Mouse (Mus musculus) cortical plate, adult 2 months (tissue): Measurements from ENCODE around the gene Bpi. TPM values are rescaled to one million over a fixed set of nuclear protein-coding genes. Genes with fewer than 3 reads are reported as not detected.

Source experiments
- H3K27ac ChIP-seq: fragments of 200-500 bp; 2 replicates; pipeline ENCODE4 v1.5.1; 2012; ENCODE audit warnings: low read length, control low read depth, inconsistent platforms; ENCODE audit not compliant: insufficient read depth
- H3K4me1 ChIP-seq: fragments of 200-500 bp; 2 replicates; pipeline ENCODE4 v1.6.1; 2011; ENCODE audit warnings: low read length; ENCODE audit not compliant: control insufficient read depth, insufficient read depth
- H3K4me3 ChIP-seq: fragments of 200-500 bp; 2 replicates; pipeline ENCODE4 v1.5.1; 2011; ENCODE audit warnings: mild to moderate bottlenecking, low read length, control low read depth; ENCODE audit not compliant: insufficient read depth
- CTCF ChIP-seq: fragments of 200-500 bp; IDR thresholded peaks from 2 replicates; pipeline ENCODE4 v1.5.1; 2011; ENCODE audit warnings: mild to moderate bottlenecking, control low read depth, low read length; ENCODE audit not compliant: insufficient read depth; ENCODE audit errors: extremely low read depth
- POLR2A ChIP-seq: fragments of 200-500 bp; IDR thresholded peaks from 2 replicates; pipeline ENCODE4 v1.6.1; 2011; ENCODE audit warnings: mild to moderate bottlenecking, low read length, control low read depth; ENCODE audit not compliant: insufficient read depth; ENCODE audit errors: extremely low read depth
- polyA plus RNA-seq: library from polyadenylated mRNA; depleted of rRNA; stranded (reverse); fragments of >200 nt; gene quantifications from 2 replicates; pipeline ENCODE4 v1.2.3, GENCODE M21; 2012

Bpi gene
- polyA plus RNA-seq, 1 experiment, result not detected

DNA sequence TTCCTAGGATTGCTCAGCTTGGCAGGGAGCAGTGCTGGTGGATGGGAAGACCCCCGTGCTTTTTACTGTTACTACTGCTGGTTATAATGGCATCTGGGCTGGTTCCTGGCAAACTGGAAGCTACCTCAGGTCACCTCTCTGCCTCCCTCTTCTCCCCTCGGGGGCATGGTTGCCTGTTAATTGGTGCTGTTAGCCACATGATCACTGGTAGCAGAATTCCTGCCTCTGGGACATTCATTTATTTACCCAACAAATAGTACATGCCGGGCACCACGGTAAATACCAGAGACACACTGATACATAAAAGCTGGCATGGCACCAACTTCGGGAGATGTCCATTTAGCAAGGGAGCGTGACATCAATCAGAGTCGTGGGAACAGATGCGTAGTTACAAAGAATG, 1.6 kb downstream of the Bpi start:
- TF ChIP-seq POLR2A (no peak), CTCF (no peak)
- Histone ChIP-seq H3K4me3 (no peak overlapping the region), H3K27ac (no peak overlapping the region), H3K4me1 (peaks cover 2% of the 10 kb centered on the region; the same call in 1 of the 2 replicates)

DNA sequence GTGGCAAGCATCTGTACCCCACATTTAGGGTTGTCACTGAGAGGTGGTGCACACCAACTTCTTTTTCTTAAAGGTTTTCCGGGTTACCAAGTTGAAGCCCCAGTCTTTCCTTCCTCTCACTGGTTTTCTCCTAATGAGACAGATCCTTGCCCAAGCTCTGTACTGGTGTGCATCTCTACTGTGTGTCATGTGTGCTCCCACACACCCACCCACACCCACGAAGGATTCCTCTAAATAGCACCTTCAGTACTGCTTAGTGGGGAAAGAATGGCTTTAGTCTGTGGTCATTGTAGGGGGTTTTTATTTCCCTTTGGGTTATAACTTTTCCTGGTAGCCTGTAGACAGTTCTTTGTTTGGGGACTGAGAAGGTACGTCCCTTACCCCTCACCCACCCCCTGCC, 7.0 kb downstream of the Bpi start:
- no peak overlapping the region for H3K27ac ChIP-seq
- no peak overlapping the region for H3K4me3 ChIP-seq
- no peak for TF ChIP-seq CTCF
- TF ChIP-seq POLR2A, result no peak
- peaks cover 3% of the 10 kb centered on the region; the same call in 1 of the 2 replicates for H3K4me1 ChIP-seq

GRCm38 (mm10) chr2:158270017-158270416, 12.1 kb downstream of the Bpi start:
- H3K4me1 ChIP-seq, result no peaks in the 10 kb centered on the region
- no peak for TF ChIP-seq POLR2A
- no peak overlapping the region for H3K4me3 ChIP-seq
- no peak overlapping the region for H3K27ac ChIP-seq

DNA sequence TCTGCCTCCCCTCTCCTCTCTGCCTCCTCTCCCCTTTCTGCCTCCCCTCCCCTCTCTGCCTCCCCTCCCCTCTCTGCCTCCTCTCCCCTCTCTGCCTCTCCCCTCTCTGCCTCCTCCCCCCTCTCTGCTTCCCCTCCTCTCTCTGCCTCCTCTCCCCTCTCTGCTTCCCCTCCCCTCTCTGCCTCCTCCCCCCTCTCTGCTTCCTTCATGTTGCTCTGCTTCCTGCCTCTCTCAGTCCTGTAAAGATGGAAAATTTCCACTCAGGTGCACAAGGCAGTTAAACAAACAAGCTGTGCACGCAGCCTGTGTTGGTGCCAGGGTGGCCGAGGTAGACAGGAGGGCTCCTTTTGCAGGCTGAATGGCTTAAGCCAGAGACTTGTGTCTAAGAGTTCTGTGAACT, 15.8 kb downstream of the Bpi start:
- no peaks in the 10 kb centered on the region for H3K4me1 ChIP-seq
- H3K27ac ChIP-seq, result no peak overlapping the region
- TF ChIP-seq POLR2A, result no peak
- no peak for TF ChIP-seq CTCF
- no peak overlapping the region for H3K4me3 ChIP-seq

DNA sequence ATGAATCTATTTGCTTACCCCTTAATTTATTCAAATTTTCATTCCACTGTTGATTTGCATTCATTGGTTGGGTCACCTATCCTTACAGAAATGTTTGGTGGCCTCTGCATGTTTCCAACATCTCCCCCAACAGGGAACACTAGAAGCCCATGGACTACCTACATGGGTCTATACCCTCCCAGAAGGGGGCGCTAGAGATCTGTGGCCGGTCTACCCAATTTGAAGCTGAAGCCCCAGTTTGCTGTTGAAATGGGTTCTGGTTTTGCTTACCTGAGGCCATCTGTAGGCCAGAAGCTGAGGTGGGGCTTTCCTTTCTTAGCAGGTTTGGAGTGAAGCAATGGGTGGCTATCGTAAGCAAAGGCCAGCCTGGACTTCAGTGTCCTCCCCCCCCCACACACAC, 17.5 kb downstream of the Bpi start:
- Histone ChIP-seq H3K4me3 (no peak overlapping the region), H3K27ac (no peak overlapping the region), H3K4me1 (no peaks in the 10 kb centered on the region)
- TF ChIP-seq CTCF, result no peak
- TF ChIP-seq POLR2A, result no peak

- Histone ChIP-seq H3K27ac (no peak overlapping the region), H3K4me3 (no peak overlapping the region), H3K4me1 (no peaks in the 10 kb centered on the region)
- TF ChIP-seq POLR2A (no peak), CTCF (no peak)
These were observed 17.9 kb downstream of the Bpi start for GRCm38 (mm10) chr2:158275811-158276210.

DNA sequence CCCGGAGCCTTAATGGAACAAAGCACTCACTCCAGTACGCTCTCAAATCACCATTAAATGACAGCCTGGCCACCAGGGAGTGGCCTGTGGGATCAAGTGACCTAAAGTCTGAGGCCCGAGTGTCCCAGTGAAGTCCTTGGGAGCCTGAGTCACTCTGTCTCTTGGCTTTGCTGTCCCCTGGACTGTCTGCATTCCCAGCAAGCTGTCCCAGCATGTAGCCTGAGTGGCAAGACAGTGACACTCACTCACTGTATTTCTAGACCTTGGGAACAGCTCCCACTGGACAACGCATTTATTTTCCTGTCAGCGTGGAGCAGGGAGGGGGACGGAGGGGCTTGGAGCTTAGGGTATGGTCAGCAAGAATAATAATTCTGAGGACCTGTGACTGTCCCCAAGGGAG, 18.6 kb downstream of the Bpi start:
- Histone ChIP-seq H3K27ac (no peak overlapping the region), H3K4me3 (no peak overlapping the region), H3K4me1 (no peaks in the 10 kb centered on the region)
- TF ChIP-seq POLR2A, result no peak
- TF ChIP-seq CTCF, result no peak

GRCm38 (mm10) chr2:158276878-158277277, 19.0 kb downstream of the Bpi start:
- Histone ChIP-seq H3K27ac (no peak overlapping the region), H3K4me1 (no peaks in the 10 kb centered on the region), H3K4me3 (no peak overlapping the region)
- TF ChIP-seq CTCF (no peak), POLR2A (no peak)

GRCm38 (mm10) chr2:158279656-158280055, 21.8 kb downstream of the Bpi start:
- Histone ChIP-seq H3K27ac (no peak overlapping the region), H3K4me3 (no peak overlapping the region), H3K4me1 (no peaks in the 10 kb centered on the region)
- TF ChIP-seq POLR2A, result no peak
- TF ChIP-seq CTCF, result no peak

GRCm38 (mm10) chr2:158281497-158282205, 23.8 kb downstream of the Bpi start:
- Histone ChIP-seq H3K4me3 (no peak overlapping the region), H3K27ac (no peak overlapping the region), H3K4me1 (no peaks in the 10 kb centered on the region)
- TF ChIP-seq CTCF (no peak), POLR2A (no peak)
